Mouse (Mus musculus) liver, embryonic 14.5 days (tissue): Measurements from ENCODE around the gene Dpysl5. TPM values are rescaled to one million over a fixed set of nuclear protein-coding genes. Genes with fewer than 3 reads are reported as not detected.
"Not testable (repeated sequence)": the region's sequence is repeated elsewhere in the genome, so short reads cannot be mapped to it uniquely, and the experiment has no call there.

Experiments used
- ATAC-seq: fragments of 200-750 bp; cut with Nextera tagmentation; 2 replicates; pipeline ENCODE4 v1.8.0; 2017; ENCODE audit warnings: moderate number of reproducible peaks, mild to moderate bottlenecking, moderate library complexity; ENCODE audit not compliant: insufficient read depth
- DNase-seq, 3 experiments: peaks; one replicate each; pipeline ENCODE4 v3.0.0-alpha.2; 2012 to 2013; ENCODE audit warnings: low read depth in 3 of 3, low spot score in 3 of 3
- H3K27ac ChIP-seq: fragments of 300-500 bp; sonication (generic); 2 replicates; pipeline ENCODE4 v1.5.1; 2014; ENCODE audit warnings: moderate library complexity, mild to moderate bottlenecking, control low read depth, inconsistent platforms
- H3K27me3 ChIP-seq: fragments of 300-500 bp; sonication (generic); 2 replicates; pipeline ENCODE4 v1.6.1; 2014; ENCODE audit warnings: mild to moderate bottlenecking, low read length, moderate library complexity; ENCODE audit not compliant: control insufficient read depth, insufficient read depth
- H3K36me3 ChIP-seq: fragments of 300-500 bp; sonication (generic); replicated peaks from 2 replicates; pipeline ENCODE4 v1.6.1; 2014; ENCODE audit warnings: low read depth; ENCODE audit not compliant: control insufficient read depth, insufficient read depth
- H3K4me1 ChIP-seq, 2 experiments: fragments of 200-500 bp in 1 of 2; fragments of 300-500 bp in 1 of 2; sonication (generic) in 1 of 2; replicated peaks; 2 replicates each; pipeline ENCODE4 v1.6.1; 2012 to 2014; ENCODE audit warnings: antibody characterized with exemption in 1 of 2, inconsistent platforms in 1 of 2, low read length in 1 of 2; ENCODE audit not compliant: control insufficient read depth in 2 of 2, insufficient read depth in 2 of 2
- H3K4me2 ChIP-seq: fragments of 300-500 bp; sonication (generic); 2 replicates; pipeline ENCODE4 v1.6.1; 2014; ENCODE audit warnings: low read depth, mild to moderate bottlenecking, control low read depth, moderate library complexity
- H3K4me3 ChIP-seq, 2 experiments: fragments of 200-500 bp in 1 of 2; fragments of 300-500 bp in 1 of 2; sonication (generic) in 1 of 2; 2 replicates each; pipeline ENCODE4 v1.5.1; 2012 to 2014; ENCODE audit warnings: low read depth in 2 of 2, low read length in 2 of 2, mild to moderate bottlenecking in 2 of 2, control low read depth in 1 of 2, inconsistent platforms in 1 of 2, moderate library complexity in 1 of 2; ENCODE audit not compliant: insufficient read depth in 1 of 2
- H3K9ac ChIP-seq: fragments of 300-500 bp; sonication (generic); replicated peaks from 2 replicates; pipeline ENCODE4 v1.6.1; 2014; ENCODE audit warnings: mild to moderate bottlenecking, control low read depth, moderate library complexity
- H3K9me3 ChIP-seq: fragments of 300-500 bp; sonication (generic); 2 replicates; pipeline ENCODE4 v1.6.1; 2016; ENCODE audit warnings: low read length, mixed read lengths; ENCODE audit not compliant: control insufficient read depth
- CTCF ChIP-seq: IDR thresholded peaks from 2 replicates; pipeline ENCODE4 v1.5.1; 2016; ENCODE audit warnings: antibody characterized with exemption, low read depth, control low read depth
- EP300 ChIP-seq: IDR thresholded peaks from 2 replicates; pipeline ENCODE4 v1.6.1; 2016; ENCODE audit warnings: antibody characterized with exemption, low read depth
- WGBS: fragments of 180-500 bp; shearing (Covaris S2); extraction: QIAGEN DNeasy Blood & Tissue Kit; methylation state at CpG from one replicate; pipeline ENCODE4 v1.1.7; 2014; ENCODE audit not compliant: insufficient replicate concordance; 5-methylcytosine and 5-hydroxymethylcytosine counted together
- polyA plus RNA-seq, 2 experiments: library from polyadenylated mRNA; depleted of rRNA in 1 of 2; stranded (reverse) in 1 of 2; unstranded in 1 of 2; fragments of >200 nt; fragmentation: Nextera tagmentation in 1 of 2; extraction: Ambion mirVana in 1 of 2; gene quantifications; 2 replicates each; pipeline versions ENCODE4 v1.2.1 to v1.2.3; 2012 to 2014

The Dpysl5 gene
- polyA plus RNA-seq, 2 experiments = 0.15 to 0.23 TPM

- DNase-seq = no peak
- ATAC-seq = no peak
- H3K36me3 ChIP-seq = no peaks in the 10 kb centered on the region
- no peak for TF ChIP-seq EP300
- TF ChIP-seq CTCF = peak; percentile 58
- no peak overlapping the region for H3K9ac ChIP-seq
- no peaks in the 10 kb centered on the region for H3K4me1 ChIP-seq
- no peaks in the 10 kb centered on the region for H3K27me3 ChIP-seq
- H3K27ac ChIP-seq = no peak overlapping the region
- no peak overlapping the region for H3K4me3 ChIP-seq
- H3K9me3 ChIP-seq = no peaks in the 10 kb centered on the region
- H3K4me2 ChIP-seq = no peak overlapping the region
Observed at GRCm38 (mm10) chr5:30682967-30683600, 28.3 kb upstream of the Dpysl5 start.

GRCm38 (mm10) chr5:30683993-30684392, 27.4 kb upstream of the Dpysl5 start:
- Histone ChIP-seq H3K9me3 (no peaks in the 10 kb centered on the region), H3K9ac (no peak overlapping the region), H3K36me3 (no peaks in the 10 kb centered on the region), H3K4me3 (no peak overlapping the region), H3K27ac (no peak overlapping the region), H3K27me3 (no peaks in the 10 kb centered on the region), H3K4me1 (no peaks in the 10 kb centered on the region), H3K4me2 (no peak overlapping the region)
- ATAC-seq (no peak), DNase-seq (no peak)
- peak; percentile 63 for TF ChIP-seq CTCF
- TF ChIP-seq EP300 = no peak
- 52% methylated on average over 3 of the region's 3 CpGs for WGBS

GRCm38 (mm10) chr5:30686781-30687180, 24.6 kb upstream of the Dpysl5 start:
- H3K4me2 ChIP-seq = no peak overlapping the region
- H3K4me3 ChIP-seq = no peak overlapping the region
- H3K27ac ChIP-seq = no peak overlapping the region
- 40% methylated on average over 3 of the region's 3 CpGs for WGBS
- H3K4me1 ChIP-seq = no peaks in the 10 kb centered on the region
- H3K9ac ChIP-seq = no peak overlapping the region
- DNase-seq (no peak), ATAC-seq (no peak)
- TF ChIP-seq EP300 (no peak), CTCF (peak; percentile 62)
- no peaks in the 10 kb centered on the region for H3K27me3 ChIP-seq
- H3K36me3 ChIP-seq = no peaks in the 10 kb centered on the region
- no peaks in the 10 kb centered on the region for H3K9me3 ChIP-seq

- DNase-seq (no peak), ATAC-seq (no peak)
- WGBS = 45% methylated on average over 8 of the region's 8 CpGs
- Histone ChIP-seq H3K9ac (no peak overlapping the region), H3K9me3 (no peaks in the 10 kb centered on the region), H3K4me2 (no peak overlapping the region), H3K4me3 (no peak overlapping the region), H3K4me1 (no peaks in the 10 kb centered on the region), H3K27me3 (no peaks in the 10 kb centered on the region), H3K36me3 (no peaks in the 10 kb centered on the region), H3K27ac (no peak overlapping the region)
- no peak for TF ChIP-seq EP300
- no peak for TF ChIP-seq CTCF
Observed at GRCm38 (mm10) chr5:30700361-30701000, 10.9 kb upstream of the Dpysl5 start.

- ATAC-seq = not testable (repeated sequence)
Observed at GRCm38 (mm10) chr5:30701373-30701772, 10.0 kb upstream of the Dpysl5 start.

More at GRCm38 (mm10) chr5:30701373-30701772, 10.0 kb upstream of the Dpysl5 start:
- not testable (repeated sequence) for H3K9ac ChIP-seq, H3K27ac ChIP-seq, H3K36me3 ChIP-seq, H3K4me3 ChIP-seq, H3K4me2 ChIP-seq, H3K27me3 ChIP-seq, DNase-seq, H3K4me1 ChIP-seq, H3K9me3 ChIP-seq
- 30% methylated on average over 4 of the region's 4 CpGs for WGBS
